Mouse (Mus musculus) liver, embryonic 11.5 days (tissue): ENCODE measurements around the gene Serinc3. TPM values are rescaled to one million over a fixed set of nuclear protein-coding genes. Genes with fewer than 3 reads are reported as not detected.

Experiments used
- ATAC-seq: fragments of 200-750 bp; cut with Nextera tagmentation; replicated peaks from 2 replicates; pipeline ENCODE4 v1.8.0; 2017; ENCODE audit warnings: moderate number of reproducible peaks, mild to moderate bottlenecking, moderate TSS enrichment, moderate library complexity; ENCODE audit not compliant: low FRiP score
- DNase-seq: peaks from one replicate; pipeline ENCODE4 v3.0.0-alpha.2; 2017; ENCODE audit warnings: low spot score
- H3K27ac ChIP-seq: fragments of 300-500 bp; sonication (generic); 2 replicates; pipeline ENCODE4 v1.5.1; 2014; ENCODE audit warnings: mild to moderate bottlenecking, low read depth, low read length, control low read depth
- H3K27me3 ChIP-seq: fragments of 300-500 bp; sonication (generic); replicated peaks from 2 replicates; pipeline ENCODE4 v1.6.1; 2014; ENCODE audit warnings: low read length, mixed read lengths; ENCODE audit not compliant: control insufficient read depth, insufficient read depth
- H3K36me3 ChIP-seq: fragments of 300-500 bp; sonication (generic); 2 replicates; pipeline ENCODE4 v1.6.1; 2014; ENCODE audit warnings: mild to moderate bottlenecking, low read length, moderate library complexity, mixed read lengths; ENCODE audit not compliant: control insufficient read depth, insufficient read depth
- H3K4me1 ChIP-seq: fragments of 300-500 bp; sonication (generic); replicated peaks from 2 replicates; pipeline ENCODE4 v1.6.1; 2014; ENCODE audit warnings: low read length, mixed read lengths; ENCODE audit not compliant: control insufficient read depth, insufficient read depth
- H3K4me2 ChIP-seq: fragments of 300-500 bp; sonication (generic); 2 replicates; pipeline ENCODE4 v1.6.1; 2014; ENCODE audit warnings: mild to moderate bottlenecking, control low read depth, moderate library complexity
- H3K4me3 ChIP-seq: fragments of 300-500 bp; sonication (generic); 2 replicates; pipeline ENCODE4 v1.5.1; 2014; ENCODE audit warnings: low read depth, low read length, control low read depth
- H3K9ac ChIP-seq: fragments of 300-500 bp; sonication (generic); 2 replicates; pipeline ENCODE4 v1.6.1; 2014; ENCODE audit warnings: low read depth, low read length, control low read depth
- H3K9me3 ChIP-seq: fragments of 300-500 bp; sonication (generic); 2 replicates; pipeline ENCODE4 v1.6.1; 2016; ENCODE audit warnings: low read length, inconsistent platforms, mixed read lengths; ENCODE audit not compliant: control insufficient read depth
- whole genome bisulfite sequencing: fragments of 180-500 bp; shearing (Covaris S2); extraction: QIAGEN DNeasy Blood & Tissue Kit; methylation state at CpG from one replicate; pipeline ENCODE4 v1.1.7; 2014; 5-methylcytosine and 5-hydroxymethylcytosine counted together
- polyA plus RNA-seq: library from polyadenylated mRNA; unstranded; fragments of >200 nt; fragmentation: Nextera tagmentation; extraction: Ambion mirVana; gene quantifications from 2 replicates; pipeline ENCODE4 v1.2.1, GENCODE M21; 2014

The Serinc3 gene
- polyA plus RNA-seq, 1 experiment from 2014 or later: 116 TPM

DNA sequence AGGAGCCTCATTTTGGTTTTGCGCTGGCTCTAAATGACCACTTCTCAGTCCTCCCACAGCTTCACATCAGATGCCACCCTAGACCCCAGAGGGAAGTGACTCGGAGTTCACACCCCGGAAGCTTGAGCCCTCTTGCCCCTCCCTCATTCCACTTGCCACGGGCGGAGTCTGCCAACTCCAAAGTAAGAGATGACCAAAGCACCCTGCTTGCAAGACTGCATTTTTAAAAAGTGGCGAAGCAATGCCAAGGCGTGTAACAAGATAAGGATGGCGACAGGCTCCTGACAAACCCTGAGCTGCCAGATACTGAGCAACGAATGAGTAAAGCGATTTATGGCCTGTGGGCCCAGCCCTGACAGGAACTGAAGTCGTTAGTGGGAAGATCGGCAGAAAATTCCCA lies 54.7 kb downstream of the Serinc3 start:
- Histone ChIP-seq H3K27ac (peak overlapping the region; percentile 13; the same call in 1 of the 2 replicates), H3K36me3 (no peaks in the 10 kb centered on the region), H3K9ac (no peak overlapping the region), H3K4me3 (no peak overlapping the region), H3K4me1 (peaks cover 12% of the 10 kb centered on the region), H3K9me3 (no peaks in the 10 kb centered on the region), H3K4me2 (no peak overlapping the region), H3K27me3 (no peaks in the 10 kb centered on the region)
- ATAC-seq (no peak), DNase-seq (no peak)
- WGBS: 45% methylated on average over 12 of the region's 12 CpGs

GRCm38 (mm10) chr2:163587506-163587905 lies 57.4 kb downstream of the Serinc3 start:
- H3K4me3 ChIP-seq: no peak overlapping the region
- ATAC-seq (no peak), DNase-seq (no peak)
- no peaks in the 10 kb centered on the region for H3K27me3 ChIP-seq
- no peaks in the 10 kb centered on the region for H3K36me3 ChIP-seq
- no peaks in the 10 kb centered on the region for H3K9me3 ChIP-seq
- no peak overlapping the region for H3K4me2 ChIP-seq
- 49% methylated on average over 5 of the region's 5 CpGs for WGBS
- H3K9ac ChIP-seq: no peak overlapping the region
- peaks cover 2% of the 10 kb centered on the region for H3K4me1 ChIP-seq
- H3K27ac ChIP-seq: no peak overlapping the region

DNA sequence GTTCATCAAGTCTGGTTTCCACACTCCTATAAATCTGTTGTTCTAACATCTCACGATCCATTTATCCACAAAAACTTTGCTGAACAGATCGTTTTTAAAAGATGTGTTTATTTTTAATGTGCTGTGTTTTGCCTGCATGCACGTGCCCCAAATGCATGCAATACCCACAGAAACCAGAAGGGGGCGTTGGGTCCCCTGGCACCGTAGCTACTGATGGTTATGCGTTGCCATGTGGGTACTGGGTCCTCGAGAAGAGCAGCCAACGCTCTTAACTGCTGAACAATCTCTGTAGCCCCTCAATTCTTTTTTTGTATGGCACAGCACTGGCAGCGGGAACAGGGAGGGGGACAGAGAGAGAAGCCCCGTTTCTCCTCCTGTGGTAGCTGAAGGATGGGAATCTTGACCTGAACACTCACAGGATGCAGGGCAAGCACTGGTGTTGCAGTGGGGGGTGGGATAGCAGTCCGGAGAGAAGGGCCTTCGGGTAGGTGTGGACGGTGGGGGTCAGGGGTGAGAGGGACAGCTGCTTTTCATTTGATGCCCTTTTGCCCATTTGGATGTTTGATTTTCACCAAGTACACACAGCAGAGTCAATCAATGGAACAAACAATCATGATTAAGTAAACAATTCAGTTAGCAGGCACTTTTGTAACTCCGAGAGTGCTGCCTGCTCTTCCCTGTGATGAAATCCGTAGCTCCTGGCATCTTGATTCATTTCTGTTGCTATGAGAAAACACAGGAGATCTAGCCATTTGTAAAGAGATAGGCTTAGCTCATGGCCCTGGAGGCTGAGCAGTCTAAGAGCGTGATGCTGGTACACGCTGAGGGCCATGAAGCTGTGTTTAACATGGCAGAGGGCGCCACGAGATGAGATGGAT lies 58.3 kb downstream of the Serinc3 start:
- Histone ChIP-seq H3K36me3 (no peaks in the 10 kb centered on the region), H3K4me2 (peak overlapping the region; percentile 10; the same call in 1 of the 2 replicates), H3K4me1 (peaks cover 2% of the 10 kb centered on the region), H3K4me3 (no peak overlapping the region), H3K9me3 (no peaks in the 10 kb centered on the region), H3K9ac (no peak overlapping the region), H3K27ac (peak overlapping the region; percentile 4; the same call in 1 of the 2 replicates), H3K27me3 (no peaks in the 10 kb centered on the region)
- WGBS: 41% methylated on average over 19 of the region's 19 CpGs
- peak; percentile 57 for ATAC-seq
- DNase-seq: peak; percentile 59

DNA sequence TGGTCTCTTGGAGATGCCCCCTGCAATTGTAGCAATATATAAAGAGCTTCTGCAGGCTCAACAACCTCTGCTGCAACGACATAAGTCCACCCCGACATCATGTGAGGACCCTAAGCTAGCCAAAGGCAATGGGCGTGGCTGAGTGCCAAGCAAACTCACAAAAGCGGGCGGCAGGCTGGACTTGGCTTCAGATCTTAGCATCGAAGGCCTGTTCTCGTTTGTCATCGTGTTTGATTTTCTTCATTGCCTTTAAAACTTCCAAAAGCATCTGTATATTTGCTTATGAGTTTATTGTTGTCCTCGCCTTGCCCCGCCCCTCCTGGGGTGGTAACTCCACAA lies 60.9 kb downstream of the Serinc3 start:
- Histone ChIP-seq H3K27ac (no peak overlapping the region), H3K9ac (no peak overlapping the region), H3K36me3 (no peaks in the 10 kb centered on the region), H3K4me2 (no peak overlapping the region), H3K4me1 (no peaks in the 10 kb centered on the region; the same call in 1 of the 2 replicates), H3K9me3 (no peaks in the 10 kb centered on the region), H3K4me3 (no peak overlapping the region), H3K27me3 (no peaks in the 10 kb centered on the region)
- 85% methylated on average over 10 of the region's 10 CpGs for WGBS
- DNase-seq (no peak), ATAC-seq (no peak)

DNA sequence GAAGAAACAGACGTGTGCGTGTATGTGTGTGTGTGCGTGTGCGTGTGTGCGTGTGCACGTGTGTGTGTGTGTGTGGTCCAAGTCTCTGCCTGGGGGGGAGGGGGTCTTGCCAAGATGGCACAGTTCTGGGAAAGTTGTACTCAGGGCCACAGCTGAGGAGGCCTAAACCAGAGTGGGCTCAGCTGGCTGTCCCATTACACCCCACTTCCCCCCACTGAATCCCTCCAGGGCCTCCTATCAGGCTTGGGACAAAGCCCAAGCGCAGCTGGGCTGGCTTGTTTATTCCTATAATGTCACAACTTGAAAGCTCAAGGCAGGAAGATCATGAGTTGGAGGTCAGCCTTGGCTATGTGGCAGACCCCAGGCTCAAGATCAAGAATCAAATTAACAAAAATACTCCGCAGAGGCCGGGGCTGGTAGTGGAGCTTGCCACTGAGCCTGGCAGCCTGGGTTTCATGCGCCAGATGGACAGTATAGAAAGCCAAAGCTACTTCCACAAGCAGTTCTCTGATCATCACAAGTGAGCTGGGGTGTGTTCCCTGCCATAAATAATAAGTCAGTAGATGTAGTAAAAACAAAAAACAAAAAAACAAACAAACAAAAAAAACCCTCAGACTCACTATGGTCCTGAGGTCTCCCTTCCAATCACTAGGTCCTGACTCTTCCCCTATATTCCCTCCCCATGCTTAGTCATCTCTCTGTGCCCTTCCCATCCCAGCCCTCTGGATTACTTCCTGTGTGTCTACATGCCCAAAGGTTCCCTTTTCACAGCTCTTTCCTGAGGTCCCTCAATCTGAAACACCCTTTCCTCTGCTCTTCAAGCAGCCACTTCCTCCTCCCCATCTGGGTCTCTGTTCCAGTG lies 61.5 kb downstream of the Serinc3 start:
- Histone ChIP-seq H3K9me3 (no peaks in the 10 kb centered on the region), H3K36me3 (no peaks in the 10 kb centered on the region), H3K4me2 (no peak overlapping the region), H3K4me1 (no peaks in the 10 kb centered on the region; the same call in 1 of the 2 replicates), H3K9ac (no peak overlapping the region), H3K27me3 (no peaks in the 10 kb centered on the region), H3K4me3 (no peak overlapping the region), H3K27ac (no peak overlapping the region)
- WGBS: 93% methylated on average over 10 of the region's 10 CpGs
- DNase-seq: no peak
- no peak for ATAC-seq

GRCm38 (mm10) chr2:163580069-163580945 lies 64.6 kb downstream of the Serinc3 start:
- ATAC-seq (no peak), DNase-seq (no peak)
- H3K9ac ChIP-seq: no peak overlapping the region
- no peak overlapping the region for H3K27ac ChIP-seq
- no peaks in the 10 kb centered on the region for H3K9me3 ChIP-seq
- H3K4me2 ChIP-seq: no peak overlapping the region
- no peak overlapping the region for H3K4me3 ChIP-seq
- no peaks in the 10 kb centered on the region for H3K27me3 ChIP-seq
- WGBS: 72% methylated on average over 13 of the region's 13 CpGs
- H3K4me1 ChIP-seq: peaks cover 2% of the 10 kb centered on the region; the same call in 1 of the 2 replicates
- no peaks in the 10 kb centered on the region for H3K36me3 ChIP-seq

DNA sequence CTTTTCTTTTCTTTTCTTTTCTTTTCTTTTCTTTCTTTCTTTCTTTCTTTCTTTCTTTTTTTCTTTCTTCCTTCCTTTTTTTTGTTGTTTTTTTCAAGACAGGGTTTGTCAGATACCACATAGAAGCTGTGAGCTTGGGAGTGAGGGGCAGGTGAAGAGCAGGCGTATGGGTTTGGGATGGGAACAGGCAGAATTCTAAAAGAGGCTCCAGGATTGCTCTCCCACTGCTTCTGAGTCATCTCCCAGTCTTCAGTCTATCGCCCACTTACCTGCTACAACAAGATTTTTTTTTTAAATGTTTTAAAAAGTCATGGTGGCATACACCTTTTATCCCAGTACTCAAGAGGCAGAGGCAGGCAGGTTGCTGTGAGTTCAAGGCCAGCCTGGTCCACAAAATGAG lies 66.9 kb downstream of the Serinc3 start:
- H3K4me3 ChIP-seq: no peak overlapping the region
- no peaks in the 10 kb centered on the region for H3K9me3 ChIP-seq
- no peak overlapping the region for H3K9ac ChIP-seq
- 80% methylated on average over 2 of the region's 2 CpGs for WGBS
- ATAC-seq (no peak), DNase-seq (no peak)
- H3K27ac ChIP-seq: no peak overlapping the region
- no peaks in the 10 kb centered on the region for H3K36me3 ChIP-seq
- no peak overlapping the region for H3K4me2 ChIP-seq
- H3K27me3 ChIP-seq: no peaks in the 10 kb centered on the region
- peaks cover 5% of the 10 kb centered on the region for H3K4me1 ChIP-seq

GRCm38 (mm10) chr2:163575248-163575647 lies 69.7 kb downstream of the Serinc3 start:
- H3K9me3 ChIP-seq: no peaks in the 10 kb centered on the region
- peak overlapping the region; percentile 1; the same call in 1 of the 2 replicates for H3K4me2 ChIP-seq
- H3K27me3 ChIP-seq: no peaks in the 10 kb centered on the region
- no peak overlapping the region for H3K4me3 ChIP-seq
- H3K4me1 ChIP-seq: peaks cover 5% of the 10 kb centered on the region
- H3K36me3 ChIP-seq: no peaks in the 10 kb centered on the region
- no peak overlapping the region for H3K9ac ChIP-seq
- 34% methylated on average over 11 of the region's 11 CpGs for WGBS
- H3K27ac ChIP-seq: no peak overlapping the region
- ATAC-seq (no peak), DNase-seq (no peak)
